In the genomic region with DNA sequence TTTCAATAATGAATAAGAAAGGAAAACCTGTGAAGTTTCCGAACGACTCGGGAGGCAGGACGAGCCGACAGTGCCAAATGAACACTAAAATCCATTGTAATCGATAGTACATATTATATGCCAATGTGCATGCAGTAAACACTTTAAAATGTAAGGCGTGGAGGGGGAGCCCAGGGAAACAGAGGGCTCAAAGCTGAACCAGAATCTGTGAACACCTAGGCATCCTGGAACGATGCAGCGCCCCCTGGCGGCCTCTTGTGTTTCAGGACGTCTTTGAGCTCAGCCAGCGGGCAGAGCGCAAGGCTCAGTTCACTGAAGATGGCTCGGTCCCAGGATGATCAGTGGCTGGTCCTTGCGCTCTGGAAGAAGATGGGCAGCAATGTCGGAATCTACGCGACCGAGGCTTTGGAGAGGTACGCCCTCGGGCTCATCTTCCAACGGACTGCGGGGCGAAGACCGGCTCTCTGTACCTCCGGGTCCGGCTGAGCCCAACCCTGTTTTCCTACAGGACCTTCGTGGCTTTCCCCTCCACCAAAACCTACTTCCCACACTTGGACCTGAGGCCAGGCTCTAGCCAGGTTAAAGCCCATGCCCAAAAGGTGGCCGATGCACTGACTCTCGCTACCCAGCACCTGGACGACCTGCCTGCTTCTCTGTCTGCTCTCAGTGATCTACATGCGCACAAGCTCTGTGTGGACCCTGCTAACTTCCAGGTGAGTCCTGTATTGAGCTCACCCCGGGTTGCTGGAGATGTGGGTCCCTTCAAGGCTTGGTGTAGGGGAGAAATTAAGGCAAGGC, we compare ENCODE assay signal across 8 mouse cellular contexts. TPM values are rescaled to one million over a fixed set of nuclear protein-coding genes. Genes with fewer than 3 reads are reported as not detected.
DNase-seq lines count a peak whose midpoint lies in the region; ATAC-seq lines count a peak whose summit lies in the region.
"Not testable (repeated sequence)": the region's sequence is repeated elsewhere in the genome, so short reads cannot be mapped to it uniquely, and the experiment has no call there.

A gene (plus strand): TSS at position 271 of the 798 bp plus-strand sequence.

- not testable (repeated sequence) for H3K9me3 ChIP-seq in hindbrain, embryonic 13.5 days

- peak within 1 kb of the TSS; percentile 31 for H3K4me3 ChIP-seq in hindbrain, embryonic 13.5 days

- H3K4me1 ChIP-seq in hindbrain, embryonic 13.5 days (replicated peaks): not testable (repeated sequence)

- H3K9ac ChIP-seq in hindbrain, embryonic 13.5 days: peak within 1 kb of the TSS; percentile 36; the same call in 1 of the 2 replicates

- peak; percentile 42 for DNase-seq in Muller cell, postnatal 12 days (ENCODE audit: inconsistent ontology term)
- DNase-seq in cerebellum, postnatal 14 days: peak; percentile 88 to 91
- peak; percentile 74 to 77 for DNase-seq in frontal cortex, postnatal 25 days (ENCODE audit: low spot score in 2 of 2)
- DNase-seq in layer of hippocampus, postnatal 25 days (ENCODE audit: extremely low spot score in 1 of 2, low spot score in 1 of 2): peak; percentile 69 to 81
- peak; percentile 81 for DNase-seq in lung, postnatal 10 days
- DNase-seq in ovary, postnatal 14 days (ENCODE audit: low spot score): peak; percentile 69
- peak; percentile 83 for DNase-seq in thymus, postnatal 14 days

- not testable (repeated sequence) for H3K27ac ChIP-seq in hindbrain, embryonic 13.5 days

- 21% methylated on average over 31 of the region's 33 CpGs for WGBS in hindbrain, embryonic 13.5 days

- H3K4me2 ChIP-seq in hindbrain, embryonic 13.5 days: peak within 1 kb of the TSS; percentile 56

- ATAC-seq in hindbrain, embryonic 13.5 days (ENCODE audit: low FRiP score): peak; percentile 80

- not testable (repeated sequence) for H3K36me3 ChIP-seq in hindbrain, embryonic 13.5 days

- H3K27me3 ChIP-seq in hindbrain, embryonic 13.5 days: peaks cover 11% of the 10 kb centered on the region

RNA-seq across cellular contexts. Expression of the gene that starts here (rescaled TPM):
- polyA plus RNA-seq in hindbrain, embryonic 13.5 days (2015; fragmentation: Nextera tagmentation; extraction: Ambion mirVana): 0.68 and 1.4 TPM in 2 replicates
- 1 to 10 TPM; 1.6 to 4.3 TPM for total RNA-seq in layer of hippocampus, postnatal 25 days (2021)
